Mouse (Mus musculus) kidney, adult 2 months (tissue): ENCODE data around the gene Krtap16-1.

Experiments
- CTCF ChIP-seq: fragments of 200-500 bp; conservative IDR thresholded peaks from 2 replicates; pipeline ENCODE4 v1.5.1; 2011; ENCODE audit warnings: low read depth, mild to moderate bottlenecking, control low read depth, low read length, moderate library complexity, mixed read lengths; ENCODE audit not compliant: insufficient read depth, insufficient read length
- POLR2A ChIP-seq: fragments of 200-500 bp; IDR thresholded peaks from one replicate; pipeline ENCODE4 v1.6.1; 2011; ENCODE audit warnings: low read depth, low read length, control low read depth

- TF ChIP-seq CTCF (no peak), POLR2A (no peak)
These were observed 20.4 kb downstream of the Krtap16-1 start for GRCm38 (mm10) chr11:99965961-99966360.
